Mouse (Mus musculus) brain, embryonic 14.5 days (tissue): Measurements from ENCODE around the gene Ucp2. TPM values are rescaled to one million over a fixed set of nuclear protein-coding genes. Genes with fewer than 3 reads are reported as not detected.
"Not testable (repeated sequence)": the region's sequence is repeated elsewhere in the genome, so short reads cannot be mapped to it uniquely, and the experiment has no call there.

Experiments
- DNase-seq: peaks from one replicate; pipeline ENCODE4 v3.0.0-alpha.2; 2011; ENCODE audit warnings: low read depth
- CTCF ChIP-seq: fragments of 200-500 bp; IDR thresholded peaks from 2 replicates; pipeline ENCODE4 v1.5.1; 2012; ENCODE audit warnings: inconsistent platforms, mild to moderate bottlenecking, moderate library complexity, borderline replicate concordance; ENCODE audit not compliant: insufficient read depth, insufficient read length; ENCODE audit errors: extremely low read depth
- POLR2A ChIP-seq: fragments of 200-500 bp; IDR thresholded peaks from 2 replicates; pipeline ENCODE4 v1.6.1; 2012; ENCODE audit warnings: mild to moderate bottlenecking, inconsistent platforms, borderline replicate concordance; ENCODE audit not compliant: poor library complexity, insufficient read depth, insufficient read length, severe bottlenecking; ENCODE audit errors: extremely low read depth
- polyA plus RNA-seq: library from polyadenylated mRNA; depleted of rRNA; stranded (reverse); fragments of >200 nt; gene quantifications from 2 replicates; pipeline ENCODE4 v1.2.3, GENCODE M21; 2012

Gene Ucp2
- polyA plus RNA-seq, 1 experiment = 53.9 TPM

DNA sequence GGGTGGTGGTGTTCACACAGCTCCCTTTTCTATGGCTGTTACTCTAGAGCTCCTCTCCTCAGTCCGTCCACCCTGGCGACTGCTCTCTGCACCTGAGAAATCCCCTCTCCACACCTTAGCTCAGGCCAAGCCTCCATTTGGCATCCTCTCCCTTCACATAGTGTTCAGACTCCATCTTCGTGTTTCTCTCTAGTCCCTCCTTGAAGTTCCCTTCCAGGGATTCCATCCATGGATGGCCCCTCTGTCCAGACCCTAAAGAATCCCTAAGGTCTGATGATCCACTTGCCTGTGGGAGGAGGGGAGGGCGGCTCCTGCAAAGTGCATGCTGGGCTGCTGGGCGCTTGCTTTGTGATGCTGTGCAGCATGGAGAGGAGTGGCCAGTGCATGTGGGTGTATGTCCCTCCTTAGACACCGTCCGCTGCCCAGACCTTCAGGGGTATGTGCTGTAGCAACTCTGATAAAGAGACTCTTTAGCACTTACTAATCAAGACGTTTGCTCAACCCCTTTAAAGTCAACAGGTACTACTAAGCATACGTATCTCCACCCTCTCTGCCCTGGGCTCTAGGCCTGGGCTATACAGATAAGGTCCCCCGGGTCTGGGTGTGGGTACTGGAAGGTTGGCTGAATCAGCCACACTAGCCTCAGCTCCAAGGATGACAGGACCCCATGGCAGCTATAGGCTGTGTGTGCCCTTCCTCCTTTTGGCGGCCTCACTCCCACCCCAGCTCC, 26.2 kb upstream of the Ucp2 start:
- TF ChIP-seq CTCF (no peak), POLR2A (no peak)
- DNase-seq = no peak

DNA sequence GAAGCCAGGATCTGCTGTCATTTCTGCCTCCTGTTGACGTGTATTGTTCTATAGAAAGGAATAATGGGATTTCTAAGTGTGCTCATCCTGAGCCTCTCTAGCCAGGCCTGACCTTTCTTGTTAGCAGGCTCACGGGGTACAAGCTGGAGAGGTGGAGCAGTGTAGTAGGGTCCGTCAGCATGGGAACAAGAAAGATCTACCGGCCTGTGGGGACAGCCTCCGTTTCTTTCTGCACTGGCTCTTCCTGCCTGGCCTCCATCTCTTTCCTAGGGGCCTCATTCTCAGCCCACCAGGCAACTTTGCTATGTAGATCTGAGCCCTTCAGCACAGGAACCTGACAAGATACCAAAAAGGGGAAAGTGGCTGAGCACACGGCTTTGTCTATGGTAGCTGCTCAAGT, 24.4 kb upstream of the Ucp2 start:
- no peak for DNase-seq
- no peak for TF ChIP-seq CTCF
- TF ChIP-seq POLR2A = no peak

DNA sequence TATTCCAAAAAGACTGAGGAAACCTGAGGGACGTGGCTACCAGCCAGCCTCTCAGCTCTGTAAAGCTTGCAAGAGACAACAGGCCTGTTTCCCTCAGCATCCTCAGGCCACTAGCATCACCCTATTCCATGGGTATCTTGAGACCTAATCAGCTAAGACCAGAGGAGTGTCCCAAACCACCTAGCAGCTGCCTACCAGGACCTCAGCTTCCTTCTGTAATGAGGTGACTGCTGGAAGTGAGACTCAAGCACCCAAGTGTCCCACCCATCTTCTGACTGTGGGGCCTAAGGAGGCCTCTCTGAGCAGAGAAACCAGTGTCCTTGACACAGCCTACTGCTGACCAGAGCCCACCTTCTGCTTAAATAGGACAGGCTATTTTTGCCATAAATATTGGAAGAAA, 23.6 kb upstream of the Ucp2 start:
- TF ChIP-seq CTCF (no peak), POLR2A (no peak)
- DNase-seq = no peak

DNA sequence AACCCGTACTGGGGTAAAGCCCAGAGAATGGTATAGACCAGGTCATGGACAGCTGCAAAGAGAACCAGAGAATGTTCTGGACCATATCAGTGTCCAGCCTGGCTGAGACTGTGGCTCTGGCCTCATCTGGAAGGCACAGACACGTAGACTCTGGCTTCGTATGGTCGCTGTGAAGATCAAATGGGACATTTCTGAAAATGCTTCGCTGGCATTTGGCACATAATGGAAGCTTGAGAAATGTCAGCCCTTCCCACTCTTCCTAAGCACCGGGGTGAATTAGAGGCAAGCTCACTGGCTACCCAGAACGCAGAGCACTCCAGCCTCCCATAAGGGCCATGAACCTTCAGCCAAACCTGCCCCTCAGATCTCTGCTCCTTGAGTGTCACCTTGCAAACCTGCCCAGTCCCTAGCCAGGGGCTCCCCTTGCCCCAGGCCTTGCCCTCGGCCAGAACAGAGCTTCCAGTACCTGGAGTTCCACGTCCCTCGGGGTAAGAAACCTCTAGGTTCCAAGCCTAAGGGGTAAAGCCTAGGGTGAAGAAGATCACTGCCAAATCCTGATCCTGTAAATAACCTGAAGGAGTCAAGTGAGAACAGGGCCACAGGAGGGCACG, 22.2 kb upstream of the Ucp2 start:
- no peak for TF ChIP-seq CTCF
- TF ChIP-seq POLR2A = no peak
- DNase-seq = no peak

DNA sequence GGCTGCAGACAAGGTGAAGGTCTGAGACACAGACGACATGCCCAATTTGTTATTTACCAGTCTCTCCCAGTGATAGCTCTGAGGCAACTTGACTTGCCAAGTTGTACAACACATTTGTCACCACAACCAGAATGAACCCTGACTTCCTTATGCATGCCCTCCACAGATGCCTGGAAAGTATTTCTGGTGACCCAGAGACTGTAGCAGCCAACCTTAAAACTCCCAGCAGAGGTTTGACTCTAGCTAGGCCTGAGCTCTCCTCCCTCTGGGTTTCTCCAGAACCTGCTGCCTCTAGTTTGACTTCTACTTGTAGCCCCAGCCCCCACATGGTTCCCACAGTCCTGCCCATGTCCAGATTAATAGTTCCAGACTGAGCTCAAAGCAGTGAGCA, 21.7 kb upstream of the Ucp2 start:
- DNase-seq = no peak
- TF ChIP-seq CTCF = no peak
- no peak for TF ChIP-seq POLR2A

DNA sequence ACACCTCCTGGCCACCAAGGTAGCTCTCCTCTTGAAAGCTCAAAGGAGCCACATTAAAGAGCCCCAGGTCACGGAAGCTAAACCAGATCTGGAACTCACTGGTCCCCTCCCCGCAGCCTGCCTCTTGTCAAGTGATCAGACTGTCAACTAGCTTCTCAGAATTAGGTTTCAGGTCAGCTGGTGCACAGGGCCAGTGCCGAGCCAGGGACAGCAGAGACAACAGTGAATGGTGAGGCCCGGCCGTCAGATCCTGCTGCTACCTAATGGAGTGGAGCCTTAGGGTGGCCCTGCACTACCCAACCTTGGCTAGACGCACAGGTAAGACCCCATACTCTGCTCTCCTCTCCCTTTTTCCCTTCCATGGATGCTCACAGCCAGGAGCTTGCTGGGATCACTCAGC, 20.4 kb upstream of the Ucp2 start, which contains the start of gene Ucp3:
Gene Ucp3 (plus strand): TSS at position 214 of the 400 bp plus-strand sequence.
- no peak for DNase-seq
- no peak for TF ChIP-seq POLR2A
- no peak for TF ChIP-seq CTCF

DNA sequence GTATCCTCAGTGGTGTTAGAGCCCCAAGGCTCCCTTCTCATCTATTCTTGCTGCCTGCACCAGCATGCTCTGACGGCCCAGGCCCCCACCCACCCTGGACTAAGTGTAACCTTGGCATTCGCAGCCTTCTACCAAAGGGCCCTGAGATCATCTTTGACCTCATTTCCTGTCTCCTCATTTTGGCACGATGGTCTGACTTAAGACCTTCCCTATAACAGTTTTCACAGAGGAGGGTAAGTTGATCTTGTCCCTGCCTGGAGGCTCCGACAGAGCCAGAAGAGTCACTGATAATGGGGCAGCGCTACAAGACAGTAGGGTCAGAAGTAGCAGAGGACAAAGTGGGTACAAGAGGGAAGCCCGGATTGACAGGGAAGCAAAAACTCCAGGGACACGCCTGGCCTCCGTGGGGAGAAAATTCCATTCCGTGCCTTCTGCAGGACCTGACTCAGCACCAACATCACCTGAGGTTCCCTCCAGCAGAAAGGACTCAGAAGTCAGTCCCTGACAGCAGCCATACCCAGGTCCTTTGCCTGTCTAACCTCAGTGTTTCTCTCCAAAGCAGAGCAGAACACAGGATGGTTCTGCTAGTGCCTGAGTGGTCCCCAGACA, 19.2 kb upstream of the Ucp2 start:
- DNase-seq = no peak
- no peak for TF ChIP-seq POLR2A
- no peak for TF ChIP-seq CTCF

DNA sequence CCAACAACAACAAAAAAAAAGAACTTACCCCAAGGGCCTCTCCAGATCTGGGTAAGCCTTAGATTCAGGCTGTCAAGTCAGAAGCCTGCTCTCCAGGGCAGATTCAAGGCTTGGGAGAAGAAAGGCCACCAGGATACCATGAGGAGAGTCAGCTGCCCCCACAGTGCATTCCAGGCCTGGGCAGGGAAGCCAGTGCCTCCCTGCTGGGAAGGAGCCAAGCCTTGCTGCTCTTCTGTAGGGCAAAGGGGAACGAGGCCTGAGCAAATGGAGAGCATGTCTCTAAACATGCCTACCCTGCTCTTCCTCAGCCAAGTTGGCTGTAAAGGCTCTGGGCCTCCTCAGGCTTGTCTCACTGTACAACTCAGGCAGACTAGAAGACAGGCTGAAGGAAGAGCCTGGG, 18.5 kb upstream of the Ucp2 start:
- TF ChIP-seq POLR2A = no peak
- no peak for TF ChIP-seq CTCF
- DNase-seq = no peak

DNA sequence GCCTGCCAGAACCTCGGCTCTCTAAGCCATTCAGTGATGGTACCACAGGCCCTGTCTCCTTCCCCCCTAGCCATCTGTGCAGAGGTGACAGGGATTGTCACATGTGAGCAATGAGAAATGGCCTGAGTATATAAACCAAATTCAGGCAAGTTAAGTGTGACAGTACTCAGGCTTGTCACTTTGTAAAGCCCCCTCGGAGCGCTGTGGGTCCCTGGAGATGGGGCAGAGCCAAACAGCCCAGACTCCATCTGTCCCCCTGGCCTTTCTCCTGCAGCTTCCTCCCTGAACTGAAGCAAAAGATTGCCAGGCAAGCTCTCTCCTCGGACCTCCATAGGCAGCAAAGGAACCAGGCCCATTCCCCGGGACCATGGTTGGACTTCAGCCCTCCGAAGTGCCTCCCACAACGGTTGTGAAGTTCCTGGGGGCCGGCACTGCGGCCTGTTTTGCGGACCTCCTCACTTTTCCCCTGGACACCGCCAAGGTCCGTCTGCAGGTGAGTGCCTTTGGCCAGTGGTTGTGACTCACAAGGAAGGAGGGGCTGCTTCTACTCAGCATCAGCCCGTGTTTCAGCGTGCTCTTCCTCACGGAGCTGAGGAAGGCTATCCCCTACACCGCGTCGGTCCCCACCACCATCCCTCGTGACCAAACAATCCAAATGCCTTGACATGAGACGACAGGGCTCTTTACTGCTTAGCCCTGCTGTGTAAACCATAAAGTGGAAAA, 13.9 kb upstream of the Ucp2 start:
- no peak for DNase-seq
- TF ChIP-seq POLR2A (no peak), CTCF (no peak)

DNA sequence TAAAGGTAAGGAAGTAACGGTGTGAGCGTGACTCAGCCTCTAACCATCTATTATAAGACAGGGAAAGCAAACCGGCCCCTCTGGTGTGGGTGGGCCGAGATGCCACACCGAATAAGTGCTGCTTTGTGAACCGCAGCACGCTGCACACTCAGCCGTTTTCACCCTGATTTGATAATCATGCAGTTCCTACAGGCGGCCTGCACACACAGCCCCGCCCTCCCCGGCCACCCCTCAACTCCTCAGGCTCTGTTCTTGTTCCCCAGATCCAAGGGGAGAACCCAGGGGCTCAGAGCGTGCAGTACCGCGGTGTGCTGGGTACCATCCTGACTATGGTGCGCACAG, 13.3 kb upstream of the Ucp2 start:
- no peak for DNase-seq
- TF ChIP-seq CTCF (no peak), POLR2A (no peak)

DNA sequence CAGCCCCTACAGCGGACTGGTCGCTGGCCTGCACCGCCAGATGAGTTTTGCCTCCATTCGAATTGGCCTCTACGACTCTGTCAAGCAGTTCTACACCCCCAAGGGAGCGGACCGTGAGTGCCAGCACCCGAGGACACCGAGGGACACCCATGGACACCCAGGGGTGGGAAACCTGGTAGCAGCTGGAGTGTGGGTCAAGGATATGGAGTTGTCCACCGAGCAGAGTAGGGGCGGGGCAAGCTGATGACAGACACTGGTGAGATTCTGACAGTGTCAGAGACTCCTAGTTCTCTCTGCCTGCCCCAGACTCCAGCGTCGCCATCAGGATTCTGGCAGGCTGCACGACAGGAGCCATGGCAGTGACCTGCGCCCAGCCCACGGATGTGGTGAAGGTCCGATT, 13.0 kb upstream of the Ucp2 start:
- DNase-seq = no peak
- TF ChIP-seq POLR2A (no peak), CTCF (no peak)

DNA sequence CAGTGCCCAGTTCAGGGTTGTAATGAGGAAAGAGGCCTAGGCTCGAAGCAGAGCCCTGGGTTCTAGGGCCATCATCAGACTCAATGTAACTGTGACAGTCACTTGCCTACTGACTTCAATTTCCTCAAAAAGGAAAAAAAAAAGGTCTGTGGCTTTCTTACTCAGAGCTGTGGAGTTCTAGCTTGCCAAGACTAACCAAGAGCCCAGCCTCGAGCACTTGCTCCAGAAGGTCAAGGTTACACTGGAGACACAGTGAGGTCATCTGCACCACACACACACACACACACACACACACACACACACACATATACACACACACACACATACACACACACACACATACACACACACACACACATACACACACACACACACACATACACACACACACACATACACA, 11.1 kb upstream of the Ucp2 start:
- not testable (repeated sequence) for DNase-seq

DNA sequence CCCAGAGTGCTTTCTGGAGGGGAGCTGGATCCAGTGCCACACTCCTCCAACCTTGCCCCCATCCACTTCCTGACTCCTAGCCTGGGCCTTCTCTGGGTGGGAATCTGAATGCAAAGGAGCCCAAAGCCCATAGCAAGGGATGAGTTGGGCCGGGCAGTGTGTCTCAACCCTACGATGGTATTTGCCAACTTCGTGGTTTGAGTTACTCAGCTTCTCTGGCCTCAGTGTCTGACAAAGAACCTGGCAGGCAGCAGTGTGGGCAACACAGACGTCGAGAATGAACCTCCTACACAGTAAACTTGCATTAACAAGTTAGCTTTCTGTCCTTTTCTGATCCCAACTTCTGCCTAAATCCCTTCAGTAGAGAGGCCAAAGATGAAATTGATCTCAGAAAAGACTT, 8.6 kb upstream of the Ucp2 start:
- no peak for TF ChIP-seq POLR2A
- TF ChIP-seq CTCF = no peak
- DNase-seq = no peak
